Mouse (Mus musculus) CH12.LX (cell line): ENCODE measurements at regions not wholly inside any gene's neighbourhood (a gene's known extent, or its start where the extent isn't known, plus 50 kb on each side); places are given as distances from the start of the nearest gene placed in this dataset.

Source experiments
- CTCF ChIP-seq, 2 experiments: IDR thresholded peaks in 1 of 2; conservative IDR thresholded peaks in 1 of 2; 2 replicates each; pipeline ENCODE4 v1.5.1; 2011 to 2012; ENCODE audit warnings: low read depth in 2 of 2, low read length in 2 of 2, improper control_type of control experiment in 1 of 2, inconsistent platforms in 1 of 2, mild to moderate bottlenecking in 1 of 2, moderate library complexity in 1 of 2
- ETS1 ChIP-seq: conservative IDR thresholded peaks from 2 replicates; pipeline ENCODE4 v1.6.1; 2012; ENCODE audit warnings: low read depth, mild to moderate bottlenecking, inconsistent platforms, low read length, improper control_type of control experiment, moderate library complexity
- HCFC1 ChIP-seq: IDR thresholded peaks from 2 replicates; pipeline ENCODE4 v1.6.1; 2012; ENCODE audit warnings: low read depth, mild to moderate bottlenecking, inconsistent platforms, low read length, improper control_type of control experiment
- MAFK ChIP-seq: IDR thresholded peaks from 2 replicates; pipeline ENCODE4 v1.6.1; 2011; ENCODE audit warnings: low read length, improper control_type of control experiment; ENCODE audit not compliant: insufficient replicate concordance
- NELFE ChIP-seq: IDR thresholded peaks from 2 replicates; pipeline ENCODE4 v1.6.1; 2011; ENCODE audit warnings: low read depth, low read length, improper control_type of control experiment
- POLR2A ChIP-seq: IDR thresholded peaks from 2 replicates; pipeline ENCODE4 v1.6.1; 2011; ENCODE audit warnings: low read depth, mild to moderate bottlenecking, improper control_type of control experiment, low read length
- SIN3A ChIP-seq: IDR thresholded peaks from 2 replicates; pipeline ENCODE4 v1.6.1; 2012; ENCODE audit warnings: low read length, improper control_type of control experiment, inconsistent platforms
- TBP ChIP-seq: conservative IDR thresholded peaks from 2 replicates; pipeline ENCODE4 v1.6.1; 2011; ENCODE audit warnings: low read depth, low read length, improper control_type of control experiment
- USF1 ChIP-seq: IDR thresholded peaks from 2 replicates; pipeline ENCODE4 v1.6.1; 2014; ENCODE audit warnings: low read depth, mild to moderate bottlenecking, inconsistent platforms, low read length, improper control_type of control experiment

GRCm38 (mm10) chr16:89296620-89297019, 91.0 kb downstream of the Krtap20-2 start:
- TF ChIP-seq ETS1 (no peak), SIN3A (no peak), CTCF (conservative IDR thresholded peaks at IDR 0.05 in 1 of 2, IDR thresholded peaks at IDR 0.05 in 1 of 2; ENCODE audit: low read depth in 2 of 2, low read length in 2 of 2) (no peak), USF1 (no peak), HCFC1 (no peak), MAFK (no peak), POLR2A (no peak), TBP (no peak), NELFE (no peak)
